Mouse (Mus musculus) limb, embryonic 15.5 days (tissue): ENCODE measurements around the gene Atp6v0e. TPM values are rescaled to one million over a fixed set of nuclear protein-coding genes. Genes with fewer than 3 reads are reported as not detected.

ENCODE experiments used
- ATAC-seq: fragments of 200-750 bp; cut with Nextera tagmentation; 2 replicates; pipeline ENCODE4 v1.8.0; 2017; ENCODE audit warnings: low read depth, moderate TSS enrichment; ENCODE audit not compliant: insufficient number of reproducible peaks, low FRiP score, low TSS enrichment
- H3K27ac ChIP-seq: fragments of 300-500 bp; sonication (generic); 2 replicates; pipeline ENCODE4 v1.5.1; 2015; ENCODE audit warnings: moderate library complexity, mild to moderate bottlenecking, inconsistent platforms
- H3K27me3 ChIP-seq: fragments of 300-500 bp; sonication (generic); 2 replicates; pipeline ENCODE4 v1.6.1; 2015; ENCODE audit warnings: inconsistent platforms
- H3K36me3 ChIP-seq: fragments of 300-500 bp; sonication (generic); 2 replicates; pipeline ENCODE4 v1.6.1; 2015; ENCODE audit warnings: inconsistent platforms
- H3K4me1 ChIP-seq: fragments of 300-500 bp; sonication (generic); 2 replicates; pipeline ENCODE4 v1.6.1; 2015; ENCODE audit warnings: inconsistent platforms
- H3K4me2 ChIP-seq: fragments of 300-500 bp; sonication (generic); 2 replicates; pipeline ENCODE4 v1.6.1; 2015; ENCODE audit warnings: mild to moderate bottlenecking, inconsistent platforms
- H3K4me3 ChIP-seq: fragments of 300-500 bp; sonication (generic); 2 replicates; pipeline ENCODE4 v1.5.1; 2015; ENCODE audit warnings: mild to moderate bottlenecking, inconsistent platforms
- H3K9ac ChIP-seq: fragments of 300-500 bp; sonication (generic); 2 replicates; pipeline ENCODE4 v1.6.1; 2015; ENCODE audit warnings: inconsistent platforms
- H3K9me3 ChIP-seq: fragments of 300-500 bp; sonication (generic); 2 replicates; pipeline ENCODE4 v1.6.1; 2016; ENCODE audit warnings: inconsistent platforms
- WGBS: fragments of 180-500 bp; shearing (Covaris S2); methylation state at CpG from one replicate; pipeline ENCODE4 v1.1.7; 2015; 5-methylcytosine and 5-hydroxymethylcytosine counted together
- polyA plus RNA-seq: library from polyadenylated mRNA; unstranded; fragments of >200 nt; fragmentation: Nextera tagmentation; extraction: Ambion mirVana; gene quantifications from 2 replicates; pipeline ENCODE4 v1.2.1, GENCODE M21; 2015

The Atp6v0e gene
- polyA plus RNA-seq, 1 experiment from 2014 or later, result 248 TPM

DNA sequence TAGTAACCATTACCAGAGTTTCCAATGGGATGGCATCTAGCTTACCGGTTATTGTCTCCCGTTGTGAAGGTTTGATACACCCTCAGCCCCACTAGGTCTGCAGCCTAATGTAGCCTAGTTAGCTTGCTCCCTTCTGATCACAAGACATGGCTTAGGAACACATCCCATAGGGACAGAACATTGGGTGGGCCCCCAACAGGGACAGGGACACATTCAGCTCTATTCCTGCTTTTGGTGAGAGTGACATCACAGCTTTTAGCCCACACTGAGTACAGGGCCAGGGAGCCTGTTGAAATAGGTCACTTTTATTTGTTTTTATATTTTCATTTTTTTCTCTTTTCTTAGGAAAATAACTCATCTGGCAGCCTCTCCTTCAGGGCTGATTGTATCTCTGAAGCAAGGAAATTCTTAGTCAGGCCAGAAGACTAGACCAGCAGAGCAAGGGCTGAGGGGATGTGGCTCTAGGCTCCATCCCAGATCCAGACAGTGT lies 37.5 kb upstream of the Atp6v0e start:
- no peaks in the 10 kb centered on the region for H3K9me3 ChIP-seq
- H3K4me1 ChIP-seq, result peaks cover 12% of the 10 kb centered on the region
- WGBS, result 91% methylated on average over 2 of the region's 2 CpGs
- H3K9ac ChIP-seq, result no peak overlapping the region
- ATAC-seq, result no peak
- no peaks in the 10 kb centered on the region for H3K27me3 ChIP-seq
- H3K36me3 ChIP-seq, result peaks cover 82% of the 10 kb centered on the region
- no peak overlapping the region for H3K4me3 ChIP-seq
- H3K4me2 ChIP-seq, result no peak overlapping the region
- H3K27ac ChIP-seq, result no peak overlapping the region

DNA sequence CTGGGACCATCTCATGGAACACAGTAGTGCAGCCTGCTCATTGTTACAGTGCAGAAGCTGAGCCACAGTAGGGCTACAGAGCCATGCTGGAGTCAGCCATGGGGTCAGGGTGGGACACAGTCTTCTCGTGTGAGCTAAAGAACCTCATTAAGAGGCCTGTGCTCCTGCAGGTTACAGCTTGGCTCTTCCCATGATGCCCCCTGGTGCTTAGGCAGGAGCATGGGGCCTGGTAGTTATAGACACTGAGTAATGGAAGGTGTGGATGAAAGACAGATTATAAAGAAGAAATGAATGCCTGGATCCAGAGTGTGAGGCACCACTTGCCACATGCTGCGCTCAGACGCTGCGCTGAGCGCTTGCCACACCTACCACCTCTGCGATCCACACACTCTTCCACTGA lies 34.6 kb upstream of the Atp6v0e start:
- Histone ChIP-seq H3K4me2 (no peak overlapping the region), H3K9ac (no peak overlapping the region), H3K9me3 (no peaks in the 10 kb centered on the region), H3K27ac (no peak overlapping the region), H3K4me3 (no peak overlapping the region), H3K27me3 (no peaks in the 10 kb centered on the region), H3K4me1 (no peaks in the 10 kb centered on the region), H3K36me3 (peaks cover 92% of the 10 kb centered on the region)
- ATAC-seq, result no peak
- 86% methylated on average over 6 of the region's 6 CpGs for WGBS

DNA sequence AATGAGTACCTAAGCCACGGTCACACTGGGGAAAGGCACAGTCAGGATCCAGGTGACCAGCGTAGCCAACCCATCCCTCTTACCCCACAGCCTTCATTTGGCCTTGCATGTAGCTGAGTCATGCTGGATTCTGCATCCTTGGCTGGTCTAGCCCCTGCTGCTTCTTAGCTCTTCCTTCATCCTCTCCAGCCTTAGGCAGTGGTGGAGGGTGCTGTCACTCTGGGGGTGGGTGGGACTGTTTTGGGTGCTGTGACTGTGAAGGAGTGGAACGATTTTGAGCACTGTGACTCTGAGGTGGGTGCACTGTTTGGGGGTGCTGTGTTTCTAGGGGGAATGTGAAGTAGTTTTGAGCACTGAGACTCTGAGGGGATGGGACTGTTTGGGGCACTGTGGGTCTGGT lies 34.1 kb upstream of the Atp6v0e start:
- Histone ChIP-seq H3K4me3 (no peak overlapping the region), H3K27ac (no peak overlapping the region), H3K4me2 (no peak overlapping the region), H3K9ac (no peak overlapping the region), H3K36me3 (peaks cover 93% of the 10 kb centered on the region), H3K27me3 (no peaks in the 10 kb centered on the region), H3K9me3 (no peaks in the 10 kb centered on the region), H3K4me1 (no peaks in the 10 kb centered on the region)
- ATAC-seq, result no peak
- WGBS, result 97% methylated on average over 3 of the region's 3 CpGs

DNA sequence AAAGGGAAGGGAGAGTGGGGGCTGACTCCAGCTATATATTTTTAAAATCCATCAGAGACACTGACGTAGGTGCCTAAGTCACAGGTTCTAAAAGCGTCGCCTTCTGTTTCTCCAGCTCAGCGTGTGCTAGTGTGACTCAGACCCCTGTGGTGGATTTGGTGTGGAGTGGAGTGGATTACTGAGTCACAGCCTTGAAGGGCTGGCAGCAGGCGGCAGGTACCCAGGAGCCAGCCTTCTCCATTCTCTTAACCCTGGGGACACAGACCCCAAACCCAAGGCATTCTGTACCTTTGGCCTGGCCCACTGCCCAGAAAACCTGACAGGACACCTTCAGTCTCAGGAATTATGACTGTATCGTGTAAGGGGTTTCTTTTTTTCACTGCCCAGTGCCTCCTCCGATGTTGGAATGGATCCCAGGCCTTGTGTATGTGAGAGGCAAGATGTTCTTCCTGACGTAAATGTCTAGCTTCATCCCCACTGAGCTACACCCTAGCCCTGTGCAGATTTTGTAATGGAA lies 31.2 kb upstream of the Atp6v0e start:
- Histone ChIP-seq H3K4me3 (no peak overlapping the region), H3K9ac (no peak overlapping the region), H3K9me3 (no peaks in the 10 kb centered on the region), H3K27ac (no peak overlapping the region), H3K36me3 (peaks cover 91% of the 10 kb centered on the region), H3K27me3 (no peaks in the 10 kb centered on the region), H3K4me2 (no peak overlapping the region), H3K4me1 (no peaks in the 10 kb centered on the region)
- ATAC-seq, result no peak
- 78% methylated on average over 8 of the region's 8 CpGs for WGBS

DNA sequence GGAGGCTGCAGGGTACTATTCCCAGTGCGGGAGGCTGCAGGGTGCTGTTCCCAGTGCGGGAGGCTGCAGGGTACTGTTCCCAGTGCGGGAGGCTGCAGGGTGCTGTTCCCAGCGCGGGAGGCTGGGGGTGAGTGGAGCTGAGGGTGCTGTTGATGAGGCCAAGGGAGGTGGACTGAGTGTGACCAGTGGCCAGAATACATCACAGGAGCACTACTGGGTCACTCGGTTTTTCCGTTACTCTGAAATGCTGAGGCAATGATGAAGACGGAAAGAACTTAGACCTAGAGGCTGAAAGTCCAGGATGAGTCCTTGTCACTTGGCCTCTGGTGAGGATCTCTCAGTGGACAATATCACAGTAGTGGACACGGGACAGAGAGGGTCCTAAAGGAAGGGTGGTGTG lies 29.8 kb upstream of the Atp6v0e start:
- Histone ChIP-seq H3K9ac (no peak overlapping the region), H3K4me3 (no peak overlapping the region), H3K4me2 (no peak overlapping the region), H3K27me3 (no peaks in the 10 kb centered on the region), H3K4me1 (no peaks in the 10 kb centered on the region), H3K36me3 (peaks cover 86% of the 10 kb centered on the region), H3K9me3 (no peaks in the 10 kb centered on the region), H3K27ac (no peak overlapping the region)
- WGBS, result 93% methylated on average over 9 of the region's 9 CpGs
- ATAC-seq, result no peak

DNA sequence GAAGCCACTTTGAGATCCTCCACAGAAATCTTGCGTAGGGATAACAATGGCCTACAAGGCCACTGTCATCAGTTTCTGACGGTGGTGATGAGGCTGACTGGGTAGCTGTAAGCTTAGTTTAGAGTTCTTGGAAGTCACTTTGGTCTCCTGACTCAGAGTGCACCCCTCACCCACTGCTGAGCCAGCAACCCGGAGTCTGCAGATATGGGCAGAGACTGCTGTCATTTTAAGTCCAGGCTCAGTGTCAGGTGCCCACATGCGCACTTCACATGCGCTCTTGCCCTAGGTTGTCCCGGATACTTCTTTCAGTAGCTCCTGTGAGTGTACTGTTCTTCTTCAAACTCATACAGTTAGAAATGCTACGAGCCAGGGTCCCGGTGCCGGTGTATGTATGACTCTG lies 29.1 kb upstream of the Atp6v0e start:
- H3K4me1 ChIP-seq, result no peaks in the 10 kb centered on the region
- no peaks in the 10 kb centered on the region for H3K27me3 ChIP-seq
- no peak for ATAC-seq
- peaks cover 79% of the 10 kb centered on the region for H3K36me3 ChIP-seq
- no peak overlapping the region for H3K9ac ChIP-seq
- no peak overlapping the region for H3K4me2 ChIP-seq
- no peak overlapping the region for H3K4me3 ChIP-seq
- whole genome bisulfite sequencing, result 94% methylated on average over 9 of the region's 9 CpGs
- H3K9me3 ChIP-seq, result no peaks in the 10 kb centered on the region
- H3K27ac ChIP-seq, result no peak overlapping the region

DNA sequence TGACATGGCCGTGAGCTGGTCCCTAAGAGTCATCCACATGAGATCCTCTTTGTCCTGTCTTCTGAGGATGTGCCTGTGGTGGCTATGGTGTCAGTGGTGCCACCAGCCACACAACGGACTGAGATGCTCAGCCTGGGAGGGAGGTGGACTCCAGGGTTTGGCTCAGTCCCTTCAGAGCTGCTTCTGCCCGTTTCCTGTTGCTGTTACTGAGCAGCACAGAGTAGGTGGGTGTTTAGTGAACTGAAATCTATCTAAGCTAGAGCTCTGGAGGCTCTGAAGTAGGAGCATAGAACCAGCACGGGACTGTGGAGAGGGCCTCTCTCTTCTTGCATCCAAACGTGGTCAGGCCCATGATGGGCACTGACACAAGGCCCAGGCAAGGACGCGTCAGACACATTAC lies 28.5 kb upstream of the Atp6v0e start:
- no peak overlapping the region for H3K4me3 ChIP-seq
- H3K9ac ChIP-seq, result no peak overlapping the region
- H3K9me3 ChIP-seq, result no peaks in the 10 kb centered on the region
- H3K27me3 ChIP-seq, result no peaks in the 10 kb centered on the region
- H3K4me2 ChIP-seq, result no peak overlapping the region
- 88% methylated on average over 7 of the region's 7 CpGs for WGBS
- H3K4me1 ChIP-seq, result no peaks in the 10 kb centered on the region
- ATAC-seq, result no peak
- H3K27ac ChIP-seq, result no peak overlapping the region
- H3K36me3 ChIP-seq, result peaks cover 79% of the 10 kb centered on the region

DNA sequence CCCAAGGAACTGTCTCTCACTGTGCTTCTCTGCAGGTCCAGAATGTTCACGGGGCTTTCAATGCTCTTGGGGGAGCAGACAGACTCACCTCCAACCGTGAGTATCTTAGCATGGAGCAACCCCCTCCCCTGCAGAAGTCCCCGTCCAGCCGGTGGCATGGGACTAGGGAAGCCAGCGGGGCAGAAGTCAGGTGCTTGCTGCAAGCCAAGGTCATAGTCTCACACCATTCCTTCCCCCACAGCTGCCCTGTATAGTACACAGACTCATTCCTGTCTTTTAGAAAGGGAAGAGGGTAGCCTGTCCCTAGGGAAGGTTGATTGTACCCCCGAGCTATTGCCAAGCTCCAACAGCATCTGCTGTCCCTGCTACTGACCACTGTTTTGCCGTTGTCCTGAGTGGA lies 27.1 kb upstream of the Atp6v0e start:
- Histone ChIP-seq H3K9me3 (no peaks in the 10 kb centered on the region), H3K4me3 (no peak overlapping the region), H3K4me2 (no peak overlapping the region), H3K4me1 (no peaks in the 10 kb centered on the region), H3K27me3 (no peaks in the 10 kb centered on the region), H3K27ac (no peak overlapping the region), H3K9ac (no peak overlapping the region), H3K36me3 (peaks cover 81% of the 10 kb centered on the region)
- ATAC-seq, result no peak
- WGBS, result 85% methylated on average over 7 of the region's 7 CpGs

DNA sequence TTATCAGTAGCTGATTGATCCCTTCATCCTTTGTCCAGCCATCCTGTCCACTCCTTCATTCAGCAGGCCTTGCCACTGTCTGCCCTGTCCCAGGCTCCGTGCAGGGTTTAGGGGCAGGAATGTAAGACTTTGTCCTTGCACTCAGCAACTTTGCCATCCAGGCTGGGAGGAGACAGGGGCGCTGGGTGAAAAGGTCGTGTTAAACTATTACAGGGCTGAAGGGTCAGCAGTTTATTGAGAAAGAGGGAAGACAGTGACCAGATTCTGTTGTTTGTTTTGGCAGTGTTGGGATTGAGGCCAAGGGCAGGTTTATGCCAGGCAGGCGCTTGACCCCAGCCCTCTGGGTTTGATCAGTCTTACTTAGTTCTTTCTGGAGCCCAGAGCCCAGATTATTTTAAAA lies 25.2 kb upstream of the Atp6v0e start:
- WGBS, result 72% methylated on average over 4 of the region's 4 CpGs
- Histone ChIP-seq H3K9ac (no peak overlapping the region), H3K27me3 (no peaks in the 10 kb centered on the region), H3K4me2 (no peak overlapping the region), H3K36me3 (peaks cover 81% of the 10 kb centered on the region), H3K9me3 (no peaks in the 10 kb centered on the region), H3K27ac (no peak overlapping the region), H3K4me1 (no peaks in the 10 kb centered on the region), H3K4me3 (no peak overlapping the region)
- ATAC-seq, result no peak

DNA sequence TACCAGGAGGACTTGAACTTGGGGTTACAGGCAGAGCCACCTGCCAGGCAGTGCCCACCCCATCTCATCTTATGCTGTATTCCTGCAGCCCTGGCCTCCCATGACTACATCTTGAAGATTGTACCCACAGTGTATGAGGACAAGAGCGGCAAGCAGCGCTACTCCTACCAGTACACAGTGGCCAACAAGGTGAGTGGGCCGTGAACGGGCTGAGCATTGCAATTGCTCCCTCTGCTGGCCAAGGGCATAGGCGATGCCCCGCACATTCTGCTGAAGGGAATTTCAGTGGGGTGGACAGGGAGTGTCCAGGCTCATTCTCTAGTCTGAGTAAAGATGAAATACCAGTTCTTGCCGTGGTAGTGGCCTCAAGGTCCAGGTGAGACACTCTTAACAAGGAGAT lies 24.4 kb upstream of the Atp6v0e start:
- Histone ChIP-seq H3K4me1 (no peaks in the 10 kb centered on the region), H3K9ac (no peak overlapping the region), H3K4me2 (no peak overlapping the region), H3K9me3 (no peaks in the 10 kb centered on the region), H3K27me3 (no peaks in the 10 kb centered on the region), H3K4me3 (no peak overlapping the region), H3K27ac (no peak overlapping the region), H3K36me3 (peaks cover 83% of the 10 kb centered on the region)
- no peak for ATAC-seq
- 30% methylated on average over 7 of the region's 7 CpGs for WGBS

DNA sequence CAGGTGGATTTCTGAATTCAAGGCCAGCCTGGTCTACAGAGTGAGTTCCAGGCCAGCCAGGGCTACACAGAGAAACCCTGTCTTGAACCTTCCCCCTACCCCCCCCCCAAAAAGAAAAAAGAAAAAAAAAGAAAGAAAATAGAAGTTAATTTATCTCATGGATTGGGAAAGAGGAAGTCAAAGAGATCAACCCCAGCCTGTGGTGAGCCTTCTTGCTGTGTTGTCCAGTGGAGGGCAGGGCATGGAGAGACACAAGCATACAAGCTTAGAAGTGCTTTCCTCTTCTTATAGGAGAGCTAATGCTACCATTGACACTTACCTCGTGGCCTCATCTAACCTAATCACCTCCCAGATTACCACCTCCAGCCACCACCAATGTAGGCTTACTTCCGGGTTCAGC lies 23.2 kb upstream of the Atp6v0e start:
- peaks cover 83% of the 10 kb centered on the region for H3K36me3 ChIP-seq
- no peak overlapping the region for H3K4me3 ChIP-seq
- H3K9ac ChIP-seq, result no peak overlapping the region
- no peak for ATAC-seq
- H3K4me1 ChIP-seq, result no peaks in the 10 kb centered on the region
- H3K4me2 ChIP-seq, result no peak overlapping the region
- H3K27me3 ChIP-seq, result no peaks in the 10 kb centered on the region
- H3K9me3 ChIP-seq, result no peaks in the 10 kb centered on the region
- no peak overlapping the region for H3K27ac ChIP-seq
- WGBS, result 89% methylated on average over 2 of the region's 2 CpGs

DNA sequence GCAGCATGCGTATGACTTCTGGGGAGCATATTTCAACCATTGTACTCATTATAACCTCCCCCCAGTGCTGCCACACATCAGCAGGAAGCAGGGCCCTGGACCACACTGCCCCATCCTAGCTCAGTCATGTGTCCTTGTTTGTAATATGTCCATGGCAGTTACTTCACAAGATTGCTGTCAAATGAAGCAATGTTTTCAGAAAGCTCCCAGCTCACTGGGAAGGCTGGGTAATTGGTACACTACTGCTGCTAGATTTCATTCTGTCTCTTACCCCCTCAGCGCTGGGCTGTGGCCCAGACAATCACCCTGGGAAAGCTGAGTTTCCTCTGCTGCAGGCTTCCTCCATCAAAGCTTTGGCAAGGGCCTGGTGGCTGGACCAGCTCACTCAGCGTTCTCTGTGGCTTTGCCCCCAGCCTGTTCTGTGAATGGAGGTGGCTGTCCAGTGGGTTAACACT lies 22.7 kb upstream of the Atp6v0e start:
- H3K4me2 ChIP-seq, result no peak overlapping the region
- H3K9ac ChIP-seq, result no peak overlapping the region
- WGBS, result 90% methylated on average over 3 of the region's 3 CpGs
- no peak overlapping the region for H3K4me3 ChIP-seq
- no peaks in the 10 kb centered on the region for H3K9me3 ChIP-seq
- no peak for ATAC-seq
- H3K4me1 ChIP-seq, result no peaks in the 10 kb centered on the region
- H3K27ac ChIP-seq, result no peak overlapping the region
- H3K27me3 ChIP-seq, result no peaks in the 10 kb centered on the region
- H3K36me3 ChIP-seq, result peaks cover 83% of the 10 kb centered on the region

DNA sequence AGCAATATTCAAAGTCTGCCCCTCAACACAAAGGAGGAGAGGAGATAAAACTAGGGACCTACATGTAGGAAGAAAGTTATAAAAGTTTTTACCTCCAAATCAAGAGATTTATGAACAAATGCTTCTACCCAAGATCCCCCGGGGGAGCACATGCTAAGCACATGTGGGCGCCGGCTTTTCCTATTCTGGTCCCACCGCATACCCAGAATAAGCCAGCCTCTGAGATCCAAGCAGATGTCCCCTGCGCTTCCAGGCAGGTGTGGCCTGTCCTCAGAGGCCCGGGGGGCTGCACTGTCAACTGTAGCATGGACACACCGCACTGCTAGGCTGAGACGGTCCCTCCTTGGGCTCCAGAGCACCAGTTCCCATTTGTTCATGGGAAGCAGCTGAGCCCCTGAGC lies 19.6 kb upstream of the Atp6v0e start:
- no peak overlapping the region for H3K4me3 ChIP-seq
- no peak overlapping the region for H3K4me2 ChIP-seq
- H3K27me3 ChIP-seq, result no peaks in the 10 kb centered on the region
- H3K9me3 ChIP-seq, result no peaks in the 10 kb centered on the region
- H3K4me1 ChIP-seq, result peaks cover 4% of the 10 kb centered on the region; the same call in 1 of the 2 replicates
- WGBS, result 91% methylated on average over 8 of the region's 8 CpGs
- no peak for ATAC-seq
- H3K36me3 ChIP-seq, result peaks cover 81% of the 10 kb centered on the region
- H3K9ac ChIP-seq, result no peak overlapping the region
- no peak overlapping the region for H3K27ac ChIP-seq
